Mouse (Mus musculus): ENCODE measurements around the gene Maats1.

- TF ChIP-seq CTCF (IDR thresholded peaks at IDR 0.05; ENCODE audit: extremely low read depth, insufficient read depth, insufficient read length, insufficient replicate concordance) (no peak), POLR2A (IDR thresholded peaks at IDR 0.05; ENCODE audit: low read depth, low read length) (no peak)
Measured at GRCm38 (mm10) chr16:38353642-38354041, 11.7 kb upstream of the Maats1 start.

Data from spleen, adult 2 months (tissue).